Mouse (Mus musculus): ENCODE data around the gene Ank3. TPM values are rescaled to one million over a fixed set of nuclear protein-coding genes. Genes with fewer than 3 reads are reported as not detected.

Ank3 gene
- polyA plus RNA-seq, 1 experiment from 2014 or later: 70.0 TPM

GRCm38 (mm10) chr10:69573054-69573453 is 174.5 kb downstream of the Ank3 start:
- H3K4me1 ChIP-seq (ENCODE audit: control insufficient read depth, insufficient read depth, low read length): peaks cover 25% of the 10 kb centered on the region
- H3K27ac ChIP-seq (ENCODE audit: low read depth, low read length): no peak overlapping the region
- no peaks in the 10 kb centered on the region for H3K36me3 ChIP-seq (ENCODE audit: control insufficient read depth, insufficient read depth, low read length)
- no peak for DNase-seq (ENCODE audit: low spot score)
- ATAC-seq (ENCODE audit: insufficient read depth, low FRiP score, low TSS enrichment): no peak
- no peaks in the 10 kb centered on the region for H3K9me3 ChIP-seq (ENCODE audit: control insufficient read depth, low read length)
- H3K9ac ChIP-seq (ENCODE audit: low read length): no peak overlapping the region
- H3K4me2 ChIP-seq (ENCODE audit: low read depth): no peak overlapping the region
- no peak overlapping the region for H3K4me3 ChIP-seq (ENCODE audit: low read depth, low read length)
- 26% methylated on average over 7 of the region's 7 CpGs for whole genome bisulfite sequencing
- 0 out of 2 replicates have a peak, but pooled peaks cover 5% of the 10 kb centered on the region for H3K27me3 ChIP-seq (ENCODE audit: control insufficient read depth, insufficient read depth, low read length)

DNA sequence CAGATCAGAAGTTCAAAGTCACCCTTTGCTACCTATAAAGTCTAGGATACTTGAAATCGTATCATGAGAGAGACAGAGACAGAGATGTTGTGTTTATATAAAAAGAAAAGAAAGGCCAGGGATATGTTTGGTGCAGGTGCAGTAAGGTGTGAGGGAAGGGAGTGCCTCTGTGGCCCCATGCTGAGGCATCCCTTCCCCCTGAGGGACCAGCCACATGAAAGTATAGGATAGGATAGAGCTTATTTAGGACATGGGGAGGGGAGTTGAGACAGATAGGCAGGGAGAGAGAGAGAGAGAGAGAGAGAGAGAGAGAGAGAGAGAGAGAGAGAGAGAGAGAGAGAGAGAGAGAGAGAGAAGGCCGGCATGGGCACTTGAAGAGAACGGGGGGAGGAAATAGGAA is 175.2 kb downstream of the Ank3 start:
- no peak overlapping the region for H3K9ac ChIP-seq (ENCODE audit: low read length)
- H3K4me2 ChIP-seq (ENCODE audit: low read depth): no peak overlapping the region
- ATAC-seq (ENCODE audit: insufficient read depth, low FRiP score, low TSS enrichment): no peak
- H3K27ac ChIP-seq (ENCODE audit: low read depth, low read length): no peak overlapping the region
- no peak overlapping the region for H3K4me3 ChIP-seq (ENCODE audit: low read depth, low read length)
- WGBS: 9% methylated on average over 3 of the region's 3 CpGs
- H3K36me3 ChIP-seq (ENCODE audit: control insufficient read depth, insufficient read depth, low read length): no peaks in the 10 kb centered on the region
- no peaks in the 10 kb centered on the region for H3K9me3 ChIP-seq (ENCODE audit: control insufficient read depth, low read length)
- DNase-seq (ENCODE audit: low spot score): no peak
- peaks cover 25% of the 10 kb centered on the region for H3K4me1 ChIP-seq (ENCODE audit: control insufficient read depth, insufficient read depth, low read length)
- 0 out of 2 replicates have a peak, but pooled peaks cover 5% of the 10 kb centered on the region for H3K27me3 ChIP-seq (ENCODE audit: control insufficient read depth, insufficient read depth, low read length)

- H3K27me3 ChIP-seq (ENCODE audit: control insufficient read depth, insufficient read depth, low read length): 0 out of 2 replicates have a peak, but pooled peaks cover 5% of the 10 kb centered on the region
- peaks cover 25% of the 10 kb centered on the region for H3K4me1 ChIP-seq (ENCODE audit: control insufficient read depth, insufficient read depth, low read length)
- H3K4me2 ChIP-seq (ENCODE audit: low read depth): no peak overlapping the region
- H3K9ac ChIP-seq (ENCODE audit: low read length): no peak overlapping the region
- 4% methylated on average over 11 of the region's 11 CpGs for WGBS
- no peaks in the 10 kb centered on the region for H3K9me3 ChIP-seq (ENCODE audit: control insufficient read depth, low read length)
- H3K36me3 ChIP-seq (ENCODE audit: control insufficient read depth, insufficient read depth, low read length): no peaks in the 10 kb centered on the region
- no peak overlapping the region for H3K4me3 ChIP-seq (ENCODE audit: low read depth, low read length)
- DNase-seq (ENCODE audit: low spot score): peak; percentile 42
- ATAC-seq (ENCODE audit: insufficient read depth, low FRiP score, low TSS enrichment): no peak
- H3K27ac ChIP-seq (ENCODE audit: low read depth, low read length): no peak overlapping the region
These were observed 175.7 kb downstream of the Ank3 start for GRCm38 (mm10) chr10:69574190-69574663.

GRCm38 (mm10) chr10:69574894-69575293 is 176.3 kb downstream of the Ank3 start:
- Histone ChIP-seq H3K9me3 (ENCODE audit: control insufficient read depth, low read length) (no peaks in the 10 kb centered on the region), H3K27ac (ENCODE audit: low read depth, low read length) (no peak overlapping the region), H3K4me1 (ENCODE audit: control insufficient read depth, insufficient read depth, low read length) (peaks cover 25% of the 10 kb centered on the region), H3K9ac (ENCODE audit: low read length) (no peak overlapping the region), H3K27me3 (ENCODE audit: control insufficient read depth, insufficient read depth, low read length) (0 out of 2 replicates have a peak, but pooled peaks cover 5% of the 10 kb centered on the region), H3K4me2 (ENCODE audit: low read depth) (no peak overlapping the region), H3K4me3 (ENCODE audit: low read depth, low read length) (no peak overlapping the region), H3K36me3 (ENCODE audit: control insufficient read depth, insufficient read depth, low read length) (no peaks in the 10 kb centered on the region)
- WGBS: 27% methylated on average over 9 of the region's 9 CpGs
- no peak for ATAC-seq (ENCODE audit: insufficient read depth, low FRiP score, low TSS enrichment)
- DNase-seq (ENCODE audit: low spot score): no peak

DNA sequence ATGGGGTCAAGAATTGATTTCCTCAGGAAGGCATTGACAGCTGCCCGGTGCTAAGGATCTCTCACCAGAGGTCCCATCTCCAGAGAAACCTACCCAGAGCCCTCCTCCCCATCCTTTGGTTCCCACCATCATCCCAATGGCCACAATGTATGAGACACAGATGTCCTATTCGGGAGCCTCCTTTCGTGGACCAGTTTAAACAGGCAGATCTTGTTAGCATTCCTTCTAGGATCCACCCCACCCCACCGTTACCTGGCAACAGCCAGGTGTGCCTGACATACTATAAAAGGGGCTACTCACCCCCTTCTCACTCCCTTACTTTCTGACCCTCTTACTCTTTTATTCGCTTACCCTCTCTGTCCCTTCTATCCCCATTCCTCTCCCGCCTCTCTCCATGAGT is 176.9 kb downstream of the Ank3 start:
- H3K36me3 ChIP-seq (ENCODE audit: control insufficient read depth, insufficient read depth, low read length): no peaks in the 10 kb centered on the region
- ATAC-seq (ENCODE audit: insufficient read depth, low FRiP score, low TSS enrichment) (no peak), DNase-seq (ENCODE audit: low spot score) (no peak)
- 74% methylated on average over 6 of the region's 6 CpGs for WGBS
- H3K9me3 ChIP-seq (ENCODE audit: control insufficient read depth, low read length): no peaks in the 10 kb centered on the region
- no peak overlapping the region for H3K4me3 ChIP-seq (ENCODE audit: low read depth, low read length)
- H3K27me3 ChIP-seq (ENCODE audit: control insufficient read depth, insufficient read depth, low read length): 0 out of 2 replicates have a peak, but pooled peaks cover 5% of the 10 kb centered on the region
- no peak overlapping the region for H3K4me2 ChIP-seq (ENCODE audit: low read depth)
- H3K9ac ChIP-seq (ENCODE audit: low read length): no peak overlapping the region
- no peak overlapping the region for H3K27ac ChIP-seq (ENCODE audit: low read depth, low read length)
- H3K4me1 ChIP-seq (ENCODE audit: control insufficient read depth, insufficient read depth, low read length): peaks cover 25% of the 10 kb centered on the region

- Histone ChIP-seq H3K9ac (ENCODE audit: low read length) (no peak overlapping the region), H3K27me3 (ENCODE audit: control insufficient read depth, insufficient read depth, low read length) (0 out of 2 replicates have a peak, but pooled peaks cover 5% of the 10 kb centered on the region), H3K4me2 (ENCODE audit: low read depth) (no peak overlapping the region), H3K9me3 (ENCODE audit: control insufficient read depth, low read length) (no peaks in the 10 kb centered on the region), H3K36me3 (ENCODE audit: control insufficient read depth, insufficient read depth, low read length) (no peaks in the 10 kb centered on the region), H3K4me3 (ENCODE audit: low read depth, low read length) (no peak overlapping the region), H3K27ac (ENCODE audit: low read depth, low read length) (no peak overlapping the region), H3K4me1 (ENCODE audit: control insufficient read depth, insufficient read depth, low read length) (peaks cover 21% of the 10 kb centered on the region)
- no peak for ATAC-seq (ENCODE audit: insufficient read depth, low FRiP score, low TSS enrichment)
- 93% methylated on average over 7 of the region's 7 CpGs for WGBS
- no peak for DNase-seq (ENCODE audit: low spot score)
These were observed 177.7 kb downstream of the Ank3 start for GRCm38 (mm10) chr10:69576264-69576663.

DNA sequence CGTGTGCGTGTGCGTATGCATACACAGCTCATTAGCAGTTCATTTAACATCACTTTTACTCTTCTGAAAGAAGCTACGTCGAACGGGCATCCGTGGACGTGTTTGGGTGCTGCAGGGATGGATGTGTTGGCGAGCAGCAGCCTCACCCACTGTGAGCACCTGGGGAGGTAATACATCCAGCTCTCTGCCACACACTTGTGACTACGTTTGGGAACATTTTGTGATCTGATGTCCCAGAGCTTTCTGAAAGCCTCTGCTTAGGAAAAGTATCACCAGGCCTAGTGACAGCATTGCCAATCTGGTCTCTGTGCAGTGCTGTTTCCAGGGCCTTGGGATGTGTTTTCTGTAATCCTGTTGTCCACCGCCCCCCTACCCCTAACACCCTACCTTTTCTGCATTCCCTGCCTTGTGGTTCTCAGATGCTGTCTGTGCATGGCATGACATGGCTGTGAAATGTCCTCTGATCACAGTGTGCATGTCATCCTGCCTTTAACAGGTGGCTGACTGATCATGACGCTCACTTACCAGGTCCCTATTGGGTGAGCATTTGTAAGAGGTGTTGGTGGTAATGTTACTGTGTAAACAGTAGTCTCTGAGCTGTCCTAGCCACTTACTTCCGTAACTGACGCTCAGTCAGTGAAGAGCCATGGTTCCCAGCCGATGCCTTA is 178.6 kb downstream of the Ank3 start:
- no peak for ATAC-seq (ENCODE audit: insufficient read depth, low FRiP score, low TSS enrichment)
- Histone ChIP-seq H3K4me3 (ENCODE audit: low read depth, low read length) (no peak overlapping the region), H3K27me3 (ENCODE audit: control insufficient read depth, insufficient read depth, low read length) (0 out of 2 replicates have a peak, but pooled peaks cover 5% of the 10 kb centered on the region), H3K36me3 (ENCODE audit: control insufficient read depth, insufficient read depth, low read length) (no peaks in the 10 kb centered on the region), H3K9me3 (ENCODE audit: control insufficient read depth, low read length) (no peaks in the 10 kb centered on the region), H3K27ac (ENCODE audit: low read depth, low read length) (no peak overlapping the region), H3K9ac (ENCODE audit: low read length) (no peak overlapping the region), H3K4me1 (ENCODE audit: control insufficient read depth, insufficient read depth, low read length) (peaks cover 18% of the 10 kb centered on the region), H3K4me2 (ENCODE audit: low read depth) (no peak overlapping the region)
- DNase-seq (ENCODE audit: low spot score): no peak
- WGBS: 77% methylated on average over 15 of the region's 15 CpGs

GRCm38 (mm10) chr10:69577729-69578061 is 179.1 kb downstream of the Ank3 start:
- Histone ChIP-seq H3K4me2 (ENCODE audit: low read depth) (no peak overlapping the region), H3K4me3 (ENCODE audit: low read depth, low read length) (no peak overlapping the region), H3K27ac (ENCODE audit: low read depth, low read length) (no peak overlapping the region), H3K27me3 (ENCODE audit: control insufficient read depth, insufficient read depth, low read length) (0 out of 2 replicates have a peak, but pooled peaks cover 2% of the 10 kb centered on the region), H3K36me3 (ENCODE audit: control insufficient read depth, insufficient read depth, low read length) (no peaks in the 10 kb centered on the region), H3K9ac (ENCODE audit: low read length) (no peak overlapping the region), H3K4me1 (ENCODE audit: control insufficient read depth, insufficient read depth, low read length) (peaks cover 13% of the 10 kb centered on the region), H3K9me3 (ENCODE audit: control insufficient read depth, low read length) (no peaks in the 10 kb centered on the region)
- no peak for ATAC-seq (ENCODE audit: insufficient read depth, low FRiP score, low TSS enrichment)
- DNase-seq (ENCODE audit: low spot score): no peak
- 84% methylated on average over 7 of the region's 7 CpGs for WGBS

DNA sequence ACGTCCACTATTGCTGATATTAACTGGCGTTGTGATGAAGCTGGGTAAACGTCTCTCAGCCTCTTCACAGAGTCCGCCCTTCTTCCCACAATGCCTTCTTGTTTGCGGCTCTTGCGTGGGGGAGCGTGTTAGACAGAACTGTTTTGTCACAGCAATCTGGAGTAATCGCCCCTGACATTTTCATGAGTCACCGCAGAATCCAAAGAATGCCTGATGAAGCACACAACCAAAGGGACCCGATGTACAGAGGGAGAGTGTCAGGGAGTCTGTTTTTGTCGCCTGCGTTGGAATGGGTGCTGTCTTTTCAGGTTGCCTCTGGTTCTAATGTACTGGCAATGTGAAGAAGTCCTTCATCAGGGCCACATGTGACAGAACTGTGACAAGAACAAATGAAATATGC is 181.0 kb downstream of the Ank3 start:
- Histone ChIP-seq H3K4me1 (ENCODE audit: control insufficient read depth, insufficient read depth, low read length) (peaks cover 10% of the 10 kb centered on the region), H3K9me3 (ENCODE audit: control insufficient read depth, low read length) (no peaks in the 10 kb centered on the region), H3K4me3 (ENCODE audit: low read depth, low read length) (no peak overlapping the region), H3K27ac (ENCODE audit: low read depth, low read length) (no peak overlapping the region), H3K27me3 (ENCODE audit: control insufficient read depth, insufficient read depth, low read length) (no peaks in the 10 kb centered on the region), H3K9ac (ENCODE audit: low read length) (no peak overlapping the region), H3K4me2 (ENCODE audit: low read depth) (no peak overlapping the region), H3K36me3 (ENCODE audit: control insufficient read depth, insufficient read depth, low read length) (no peaks in the 10 kb centered on the region)
- DNase-seq (ENCODE audit: low spot score) (no peak), ATAC-seq (ENCODE audit: insufficient read depth, low FRiP score, low TSS enrichment) (no peak)
- WGBS: 75% methylated on average over 12 of the region's 12 CpGs

All from neural tube, embryonic 11.5 days (tissue).